Mouse (Mus musculus): ENCODE results near the gene Ccl24. TPM values are rescaled to one million over a fixed set of nuclear protein-coding genes. Genes with fewer than 3 reads are reported as not detected.
"Not testable (repeated sequence)": the region's sequence is repeated elsewhere in the genome, so short reads cannot be mapped to it uniquely, and the experiment has no call there.

The Ccl24 gene
- not detected in 2 replicates for total RNA-seq (2014; fragmentation: Nextera tagmentation)
- not detected in 2 replicates for total RNA-seq (2017)

DNA sequence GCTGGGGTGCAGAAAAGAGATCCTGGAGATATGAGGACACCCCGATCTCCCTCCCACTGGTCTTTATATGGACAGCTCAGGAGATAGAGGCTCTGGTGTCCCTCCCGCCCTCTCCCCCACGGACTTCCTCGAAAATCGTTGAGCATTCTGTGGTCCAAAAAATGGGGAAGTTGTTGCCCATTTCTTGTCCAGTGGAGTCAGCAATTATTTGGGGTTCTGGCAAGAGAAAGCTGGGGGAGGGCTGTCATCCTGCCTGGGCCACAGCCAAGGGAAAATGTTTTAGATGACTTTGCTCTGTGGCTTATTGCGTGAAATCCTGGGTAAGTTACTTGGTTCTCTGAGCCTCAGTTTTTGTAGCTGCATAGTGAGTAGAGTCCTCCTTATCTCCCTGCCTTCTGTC, at the start of gene Ccl24:
Gene Ccl24, minus strand, starts transcription at position 44 of the 400 bp plus-strand sequence.
- ATAC-seq (replicated peaks; ENCODE audit: low FRiP score, low TSS enrichment, poor library complexity, severe bottlenecking), result no peak

DNA sequence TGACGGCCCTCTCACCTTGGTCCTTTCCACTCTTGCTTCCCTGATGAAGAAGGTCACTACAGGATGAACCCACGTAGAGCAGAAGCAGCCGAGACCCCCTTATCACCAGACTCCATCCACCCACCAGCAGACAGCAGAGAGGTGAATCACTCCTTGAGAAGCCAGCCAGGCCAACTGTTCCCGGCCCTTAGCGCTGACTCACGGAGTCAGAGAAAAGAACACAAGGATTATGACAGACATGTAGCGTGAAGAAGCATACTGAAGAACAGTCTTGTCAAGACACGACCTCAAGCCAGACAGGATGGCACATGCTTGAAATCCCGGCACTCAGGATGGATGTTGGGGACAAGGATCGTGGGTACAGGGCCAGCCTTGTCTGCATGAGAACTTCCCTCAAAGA, 48.9 kb upstream of the Ccl24 start:
- ATAC-seq (replicated peaks; ENCODE audit: low FRiP score, low TSS enrichment, poor library complexity, severe bottlenecking), result no peak

DNA sequence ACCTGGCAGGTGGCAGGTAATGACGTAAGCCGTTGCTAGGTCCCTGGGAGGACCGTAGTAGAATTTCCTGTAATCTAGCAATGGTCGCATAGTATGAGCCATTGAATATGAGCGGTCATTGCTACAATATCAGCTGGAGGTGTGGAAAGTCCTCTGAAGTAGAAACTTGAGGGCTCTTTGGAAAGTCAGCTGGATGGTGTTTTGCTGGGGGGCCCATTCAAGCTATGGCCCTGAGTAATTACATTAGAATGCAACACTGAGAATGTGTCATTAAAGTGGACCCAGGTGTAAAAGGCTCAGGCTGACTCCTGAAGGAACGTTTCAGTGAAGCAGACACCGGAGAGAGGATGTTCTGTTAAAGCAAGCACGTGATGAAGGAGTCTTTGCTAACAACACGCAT, 47.7 kb upstream of the Ccl24 start:
- no peak for ATAC-seq (replicated peaks; ENCODE audit: low FRiP score, low TSS enrichment, poor library complexity, severe bottlenecking)

DNA sequence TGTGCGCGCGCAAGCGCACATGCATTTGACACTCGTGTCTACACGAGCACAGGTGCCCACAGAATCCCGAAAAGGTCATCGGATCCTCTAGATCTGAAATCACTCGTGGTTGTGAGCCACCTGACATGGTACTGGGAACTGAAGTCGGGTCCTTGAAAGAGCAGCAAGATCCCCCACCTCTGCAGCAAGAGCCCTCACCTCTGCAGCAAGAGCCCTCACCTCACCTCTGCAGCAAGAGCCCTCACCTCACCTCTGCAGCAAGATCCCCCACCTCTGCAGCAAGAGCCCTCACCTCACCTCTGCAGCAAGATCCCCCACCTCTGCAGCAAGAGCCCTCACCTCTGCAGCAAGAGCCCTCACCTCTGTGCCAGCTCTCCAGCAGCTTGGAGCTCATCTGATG, 46.9 kb upstream of the Ccl24 start:
- not testable (repeated sequence) for ATAC-seq (replicated peaks; ENCODE audit: low FRiP score, low TSS enrichment, poor library complexity, severe bottlenecking)

DNA sequence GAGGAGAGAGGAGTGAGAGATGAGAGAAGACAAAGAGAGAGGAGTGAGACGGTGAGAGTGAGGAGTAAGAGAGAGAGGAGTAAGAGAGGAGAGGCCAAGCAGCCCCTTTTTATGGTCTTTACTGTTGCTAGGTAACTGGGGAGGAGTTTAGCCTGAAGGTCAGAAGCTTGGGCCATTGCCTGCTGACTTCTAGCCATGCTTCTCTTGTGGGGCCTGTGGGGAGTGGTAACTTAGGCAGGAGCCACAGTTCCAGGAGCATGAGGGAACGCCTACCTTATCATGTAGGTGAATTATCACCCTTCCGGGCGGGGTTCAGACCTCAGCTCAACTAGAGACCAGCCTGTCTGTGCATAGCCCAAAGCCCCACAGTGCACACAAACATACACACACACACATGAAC, 36.9 kb upstream of the Ccl24 start:
- no peak for ATAC-seq (replicated peaks; ENCODE audit: low FRiP score, low TSS enrichment, poor library complexity, severe bottlenecking)

DNA sequence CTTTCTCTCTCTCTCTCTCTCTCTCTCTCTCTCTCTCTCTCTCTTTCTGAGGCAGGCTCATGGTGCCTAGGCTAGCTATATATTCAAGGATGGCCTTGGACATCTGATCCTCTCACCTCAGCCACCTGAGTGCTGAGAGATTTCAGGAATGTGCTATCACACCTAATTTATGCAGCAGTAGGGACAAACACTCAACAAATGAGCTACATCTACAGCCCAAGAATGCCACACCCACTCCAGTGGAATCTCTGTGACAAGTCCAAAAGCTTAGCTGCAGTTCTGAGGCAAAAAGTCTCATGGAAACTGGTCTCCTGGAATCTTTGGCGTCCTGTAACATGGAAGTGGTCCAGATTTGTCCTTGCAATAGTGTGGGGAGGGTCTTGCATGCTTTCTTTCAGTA, 34.7 kb upstream of the Ccl24 start:
- ATAC-seq (replicated peaks; ENCODE audit: low FRiP score, low TSS enrichment, poor library complexity, severe bottlenecking), result no peak

DNA sequence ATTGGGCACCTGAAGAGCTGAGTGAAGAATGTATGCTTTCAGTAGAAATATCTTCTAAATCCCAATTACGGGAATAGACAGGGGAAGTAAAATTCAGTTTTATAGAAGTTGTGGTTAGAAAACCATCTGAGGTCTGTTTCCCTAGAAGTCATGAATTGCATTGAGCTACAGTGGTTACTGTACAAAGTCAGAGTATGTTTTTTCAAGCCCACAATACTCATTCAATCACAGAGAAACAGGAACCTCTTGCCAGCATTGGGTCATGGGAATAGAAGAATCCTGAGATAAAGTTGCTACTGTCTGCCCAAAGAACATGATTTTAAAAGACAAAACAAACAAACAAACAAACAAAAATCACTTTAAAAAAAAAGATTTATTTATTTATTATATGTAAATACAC, 33.9 kb upstream of the Ccl24 start:
- ATAC-seq (replicated peaks; ENCODE audit: low FRiP score, low TSS enrichment, poor library complexity, severe bottlenecking), result not testable (repeated sequence)

DNA sequence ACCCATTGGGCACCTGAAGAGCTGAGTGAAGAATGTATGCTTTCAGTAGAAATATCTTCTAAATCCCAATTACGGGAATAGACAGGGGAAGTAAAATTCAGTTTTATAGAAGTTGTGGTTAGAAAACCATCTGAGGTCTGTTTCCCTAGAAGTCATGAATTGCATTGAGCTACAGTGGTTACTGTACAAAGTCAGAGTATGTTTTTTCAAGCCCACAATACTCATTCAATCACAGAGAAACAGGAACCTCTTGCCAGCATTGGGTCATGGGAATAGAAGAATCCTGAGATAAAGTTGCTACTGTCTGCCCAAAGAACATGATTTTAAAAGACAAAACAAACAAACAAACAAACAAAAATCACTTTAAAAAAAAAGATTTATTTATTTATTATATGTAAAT, 31.8 kb upstream of the Ccl24 start:
- not testable (repeated sequence) for ATAC-seq (replicated peaks; ENCODE audit: low FRiP score, low TSS enrichment, poor library complexity, severe bottlenecking)

DNA sequence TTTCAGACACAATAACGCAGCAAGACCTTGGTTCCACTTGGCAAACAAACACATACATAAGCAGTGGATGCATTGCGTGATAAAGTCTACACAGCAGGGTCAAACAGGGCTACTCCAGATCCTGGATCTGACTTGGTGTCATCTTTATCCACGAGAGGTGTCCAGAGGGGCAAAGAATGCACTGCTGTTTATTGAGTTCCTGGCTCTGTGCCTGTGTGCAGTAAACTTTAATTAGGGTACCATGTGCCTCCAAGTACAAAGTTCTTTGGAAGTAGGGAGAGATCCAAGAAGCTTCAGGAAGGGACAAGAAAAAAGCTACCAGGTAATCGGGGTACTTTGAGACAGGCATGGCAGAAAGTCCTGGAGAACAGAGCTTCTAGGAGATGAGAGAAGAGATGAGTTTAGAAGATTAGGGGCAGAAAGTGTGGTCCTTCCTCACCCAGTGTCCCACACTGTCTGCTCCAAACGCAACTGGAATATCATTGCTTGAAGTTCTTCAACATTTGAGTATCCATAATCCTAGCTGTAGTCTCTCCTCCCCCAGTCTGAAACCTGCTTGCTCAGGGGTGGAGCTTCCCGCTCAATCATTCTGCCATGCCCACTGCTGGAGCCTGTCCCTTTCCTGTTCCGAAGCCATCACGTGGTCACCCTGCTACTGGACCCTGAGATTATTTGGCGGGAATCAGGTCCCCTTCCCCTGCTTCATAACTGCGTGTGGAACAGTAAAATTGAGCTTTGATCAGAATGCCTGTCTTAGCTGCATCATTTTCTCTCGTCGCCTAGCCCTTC, 17.3 kb upstream of the Ccl24 start:
- no peak for ATAC-seq (replicated peaks; ENCODE audit: low FRiP score, low TSS enrichment, poor library complexity, severe bottlenecking)

DNA sequence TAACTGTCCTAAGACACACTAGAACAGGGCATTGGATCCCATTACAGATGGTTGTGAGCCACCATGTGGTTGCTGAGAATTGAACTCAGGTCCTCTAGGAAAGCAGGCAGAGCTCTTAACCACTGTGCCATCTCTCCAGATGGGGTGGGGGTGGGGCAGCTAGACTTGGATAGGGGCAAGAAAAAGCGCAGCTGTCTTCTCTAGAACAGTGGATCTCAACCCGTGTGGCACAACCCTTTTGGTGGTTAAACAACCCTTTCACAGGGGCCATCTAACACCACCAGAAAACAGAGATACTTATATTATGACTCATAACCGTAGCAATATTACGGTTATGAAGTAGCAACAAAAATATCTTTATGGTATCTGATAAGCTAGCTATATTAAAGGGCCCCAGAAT, 14.9 kb upstream of the Ccl24 start:
- ATAC-seq (replicated peaks; ENCODE audit: low FRiP score, low TSS enrichment, poor library complexity, severe bottlenecking), result no peak

DNA sequence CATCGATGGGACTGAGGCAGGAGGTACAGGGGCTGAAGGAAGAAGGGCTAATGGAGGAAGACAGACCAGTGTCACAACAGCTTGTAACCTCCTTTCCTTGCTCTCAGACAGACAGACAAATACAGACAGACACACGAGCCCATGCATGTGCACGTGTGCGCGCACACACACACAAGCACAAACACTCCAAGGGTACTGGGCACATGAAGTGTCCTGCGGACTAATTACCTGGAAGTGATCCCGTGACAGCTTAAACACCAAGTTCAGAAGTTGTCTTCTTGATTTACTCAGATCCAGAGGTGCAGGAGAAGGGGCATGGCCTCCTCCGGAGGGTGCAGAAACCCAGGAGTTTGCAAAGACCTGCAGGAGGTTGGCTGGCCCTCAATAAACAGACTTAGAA, 12.8 kb upstream of the Ccl24 start:
- no peak for ATAC-seq (replicated peaks; ENCODE audit: low FRiP score, low TSS enrichment, poor library complexity, severe bottlenecking)

DNA sequence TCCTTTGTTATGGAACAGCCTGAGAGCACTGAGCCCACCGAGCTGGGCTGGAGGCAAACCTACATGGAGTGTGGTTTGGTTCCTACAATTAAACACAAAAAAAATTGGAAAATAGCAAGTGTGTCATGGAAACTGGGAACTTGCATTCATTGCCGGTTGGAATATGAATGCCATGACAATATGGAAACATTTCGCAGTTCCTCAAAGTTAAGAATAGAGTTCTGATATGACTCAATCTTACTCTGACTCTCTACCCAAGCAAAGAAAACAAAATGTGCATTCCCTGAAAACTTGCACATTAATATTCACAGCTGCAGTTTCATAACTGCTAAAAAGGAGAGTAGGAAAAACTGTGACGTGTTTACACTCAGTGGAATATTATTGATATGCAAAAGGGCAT, 9.5 kb upstream of the Ccl24 start:
- no peak for ATAC-seq (replicated peaks; ENCODE audit: low FRiP score, low TSS enrichment, poor library complexity, severe bottlenecking)

DNA sequence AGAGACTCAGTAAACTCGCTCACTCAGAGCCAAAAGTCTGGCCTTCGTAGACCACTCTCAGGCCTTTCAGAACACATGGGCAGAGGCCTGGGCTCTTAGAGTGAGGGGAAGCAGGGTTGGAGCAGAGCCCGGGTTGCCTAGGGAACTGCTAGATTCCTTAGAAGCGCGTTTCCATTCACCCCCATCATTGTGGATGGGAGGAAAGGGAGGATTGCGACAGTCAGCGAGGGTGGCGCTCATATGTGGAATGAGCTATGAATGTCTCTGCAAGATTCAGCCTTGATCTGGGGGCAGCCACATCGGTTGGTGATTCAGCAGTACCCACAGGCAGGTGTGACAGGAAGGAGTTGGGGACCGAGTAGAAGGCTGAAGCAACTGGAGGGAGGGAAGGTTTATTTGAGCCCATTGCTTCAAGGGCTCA, 6.5 kb upstream of the Ccl24 start:
- no peak for ATAC-seq (replicated peaks; ENCODE audit: low FRiP score, low TSS enrichment, poor library complexity, severe bottlenecking)

DNA sequence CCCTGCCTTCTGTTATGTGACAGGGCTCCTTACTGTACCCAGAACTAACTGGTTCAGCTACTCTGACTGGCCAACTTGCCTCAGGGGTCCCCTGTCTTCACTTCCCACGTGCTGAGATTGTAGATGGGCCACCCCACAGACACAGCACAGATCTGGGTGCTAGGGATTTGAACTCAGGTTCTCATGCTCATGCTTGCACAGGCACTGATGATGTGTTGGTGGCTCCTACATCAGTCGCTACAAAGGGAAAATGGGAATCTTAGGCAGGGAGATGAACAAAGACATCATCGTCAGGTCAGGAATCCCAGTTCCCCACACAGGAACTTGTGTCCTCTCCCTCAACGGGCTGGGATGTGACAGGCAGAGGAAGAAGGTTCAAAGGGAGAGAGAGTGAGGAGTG, 3.2 kb upstream of the Ccl24 start:
- ATAC-seq (replicated peaks; ENCODE audit: low FRiP score, low TSS enrichment, poor library complexity, severe bottlenecking), result no peak

DNA sequence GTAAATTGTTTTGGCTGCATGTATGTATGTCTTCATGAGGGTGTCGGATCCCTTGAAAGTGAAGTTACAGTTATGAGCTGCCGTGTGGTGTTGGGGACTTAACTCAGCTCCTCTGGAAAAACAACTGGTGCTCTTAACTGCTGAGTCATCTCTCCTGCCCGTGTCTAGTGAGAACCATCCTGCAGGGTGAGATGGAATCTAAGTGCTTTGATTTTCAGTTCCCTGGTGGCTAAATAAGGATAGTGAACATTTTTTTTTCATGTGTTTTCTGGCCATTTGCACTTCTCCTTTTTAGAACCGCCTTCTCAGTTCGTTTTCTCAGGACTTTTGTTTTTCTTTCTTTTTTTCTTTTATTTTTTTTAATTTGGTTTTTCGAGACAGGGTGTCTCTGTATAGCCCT, 4.2 kb downstream of the Ccl24 start:
- no peak for ATAC-seq (replicated peaks; ENCODE audit: low FRiP score, low TSS enrichment, poor library complexity, severe bottlenecking)

DNA sequence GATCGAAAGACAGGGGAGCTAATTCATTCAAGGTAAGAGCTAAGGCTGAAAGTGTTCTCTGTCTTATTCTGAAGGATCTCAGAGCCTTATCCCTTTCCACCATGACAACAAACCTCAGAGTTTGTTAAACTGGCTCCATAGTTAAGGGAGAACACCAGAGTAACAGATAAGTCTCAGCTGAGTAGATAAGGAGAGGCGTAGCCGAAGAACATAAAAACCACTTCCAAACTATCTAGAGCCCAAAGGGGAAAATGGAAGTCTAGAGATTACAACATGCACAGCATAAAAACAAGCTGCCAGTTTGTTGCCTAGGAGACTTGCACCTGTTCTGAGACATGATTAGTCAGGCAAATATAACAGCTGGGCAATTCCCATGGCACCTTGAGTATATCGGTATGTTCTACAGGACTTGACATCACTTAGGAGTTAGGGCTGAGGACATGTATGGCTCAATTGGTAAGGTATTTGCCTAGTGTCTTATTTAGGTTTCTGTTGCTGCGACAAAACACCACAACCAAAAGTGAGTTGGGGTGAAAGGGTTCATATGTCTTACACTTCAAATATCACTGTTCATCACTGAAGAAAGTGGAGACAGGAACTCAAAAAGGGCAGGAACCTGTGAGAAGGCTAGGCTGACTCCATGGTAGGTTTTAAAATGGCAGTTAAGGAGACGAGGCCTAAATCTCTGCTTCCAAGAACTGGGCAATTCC, 5.1 kb downstream of the Ccl24 start:
- ATAC-seq (replicated peaks; ENCODE audit: low FRiP score, low TSS enrichment, poor library complexity, severe bottlenecking), result peak; percentile 45

DNA sequence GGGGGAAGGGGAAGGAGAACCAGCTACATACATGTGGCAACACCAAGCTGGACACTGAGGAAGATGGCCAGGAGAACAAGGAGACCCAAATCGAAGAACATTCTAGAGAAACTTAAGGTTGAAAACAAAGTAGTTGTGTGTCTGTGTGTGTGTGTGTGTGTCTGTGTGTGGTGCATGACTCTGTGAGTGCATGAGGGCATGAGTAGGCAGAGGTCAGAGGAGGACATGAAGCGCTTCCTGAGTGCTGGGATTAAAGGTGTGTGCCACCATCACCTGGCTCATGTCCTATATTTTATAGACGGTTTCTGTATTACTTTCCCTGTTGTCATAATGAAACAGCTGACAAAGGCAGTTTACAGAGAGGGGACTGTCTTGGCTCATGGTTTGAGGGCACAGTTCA, 9.4 kb downstream of the Ccl24 start, which contains the start of gene Ccl26:
Gene Ccl26, minus strand, starts transcription at position 101 of the 400 bp plus-strand sequence.
- no peak for ATAC-seq (replicated peaks; ENCODE audit: low FRiP score, low TSS enrichment, poor library complexity, severe bottlenecking)

DNA sequence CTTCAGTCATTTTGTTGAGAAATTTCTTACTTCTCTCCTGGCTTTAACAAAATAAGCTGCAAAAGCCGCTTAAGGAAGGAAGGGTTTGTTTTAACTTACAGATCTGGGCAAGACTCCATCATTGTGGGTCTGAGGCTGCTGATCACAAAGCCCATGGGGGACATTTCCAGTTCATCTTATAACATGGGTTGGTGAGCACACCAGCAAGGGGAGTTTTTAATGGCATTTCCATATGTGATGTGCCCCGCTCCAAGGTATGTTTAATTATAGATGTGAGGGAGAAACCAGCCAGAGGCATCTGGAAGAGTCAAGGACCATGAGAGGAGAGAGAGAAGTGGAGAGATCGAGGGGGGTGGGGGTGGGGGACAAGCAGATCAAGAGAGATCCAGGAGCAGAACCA, 15.2 kb downstream of the Ccl24 start:
- ATAC-seq (replicated peaks; ENCODE audit: low FRiP score, low TSS enrichment, poor library complexity, severe bottlenecking), result no peak

DNA sequence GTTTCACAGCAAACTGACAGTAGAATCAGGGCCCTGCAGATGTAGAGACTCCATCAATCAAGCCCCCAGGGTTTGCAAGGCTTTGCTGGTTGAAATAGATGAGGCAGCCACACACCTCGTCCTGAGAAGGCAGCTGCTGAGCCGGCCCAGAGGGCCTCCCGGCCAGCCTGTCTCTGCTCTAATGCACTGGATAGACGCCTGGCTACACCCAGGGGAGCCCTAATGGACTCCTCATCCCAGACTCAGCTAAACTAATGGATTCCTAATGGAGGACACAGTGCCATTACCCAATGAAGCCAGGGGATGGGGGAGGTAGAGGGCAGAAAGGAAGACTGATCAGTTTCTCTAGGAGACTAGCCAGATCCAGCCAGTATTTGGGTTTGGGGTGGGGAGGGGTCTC, 15.8 kb downstream of the Ccl24 start:
- no peak for ATAC-seq (replicated peaks; ENCODE audit: low FRiP score, low TSS enrichment, poor library complexity, severe bottlenecking)

DNA sequence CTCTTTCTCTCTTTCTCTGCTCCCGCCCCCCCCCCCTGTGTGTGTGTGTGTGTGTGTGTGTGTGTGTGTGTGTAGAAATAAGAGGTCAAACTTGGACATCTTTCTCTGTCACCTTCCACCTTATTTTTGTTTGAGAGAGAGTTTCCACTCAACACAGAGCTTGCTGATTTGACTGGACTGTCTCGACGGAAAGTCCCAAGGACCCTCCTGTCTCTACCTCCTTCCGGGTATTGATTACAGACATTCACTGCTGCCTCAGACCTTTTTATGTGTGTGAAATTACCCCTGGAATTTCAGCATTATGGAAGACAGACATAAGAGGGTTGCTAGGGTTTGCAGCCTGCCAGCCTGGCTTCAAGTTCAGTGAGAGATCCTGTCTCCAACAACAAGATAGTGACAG, 16.6 kb downstream of the Ccl24 start:
- ATAC-seq (replicated peaks; ENCODE audit: low FRiP score, low TSS enrichment, poor library complexity, severe bottlenecking), result no peak

DNA sequence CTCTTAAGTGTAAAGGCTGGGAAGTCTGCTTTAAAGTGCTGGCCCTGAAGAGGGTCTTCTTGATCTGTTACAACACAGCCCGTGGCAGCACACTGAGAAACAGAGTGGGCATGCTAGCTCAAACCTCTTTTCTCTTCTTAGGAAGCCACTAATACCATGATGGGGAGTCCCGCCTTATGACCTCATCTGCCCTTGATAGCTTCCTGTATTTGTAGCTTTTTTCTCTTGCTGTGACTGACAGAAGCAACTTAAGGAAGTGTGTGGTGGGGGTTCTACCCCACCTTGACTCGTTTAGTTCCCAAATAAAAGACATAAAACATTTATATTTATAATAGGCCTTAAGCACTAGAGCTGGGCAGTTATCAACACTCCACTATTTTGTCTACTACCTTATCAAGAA, 21.3 kb downstream of the Ccl24 start:
- ATAC-seq (replicated peaks; ENCODE audit: low FRiP score, low TSS enrichment, poor library complexity, severe bottlenecking), result no peak

All from megakaryocyte-erythroid progenitor cell, adult 5-6 weeks (primary cell).